Mouse (Mus musculus) T-helper 17 cell (primary cell): ENCODE results near the gene Atxn1.

Experiments
- in situ Hi-C, 2 experiments: fragments of 300-600 bp; cut with MboI, MseI; formaldehyde crosslinking; loops; 1 replicate in 1 of 2; 2 replicates in 1 of 2; pipeline ENCODE4 v1.15.1; 2025; ENCODE audit warnings: high pct_unique_total_duplicates in 2 of 2

The Atxn1 gene

GRCm38 (mm10) chr13:45906438-45907166, 58.2 kb downstream of the Atxn1 start:
- in situ Hi-C loops: loop anchor here in 1 of 2 experiments (5.0 kb wide), 1 partner anchor 69 kb away; no protein-coding TSS in a partner anchor

GRCm38 (mm10) chr13:45904955-45905354, 59.9 kb downstream of the Atxn1 start:
- in situ Hi-C loops: loop anchor here in 1 of 2 experiments (5.0 kb wide), 1 partner anchor 68 kb away; no protein-coding TSS in a partner anchor

GRCm38 (mm10) chr13:45904456-45904855, 60.4 kb downstream of the Atxn1 start:
- in situ Hi-C loops: no loop called here

- in situ Hi-C loops: no loop called here
These were observed 61.1 kb downstream of the Atxn1 start for GRCm38 (mm10) chr13:45903519-45904274.

- in situ Hi-C loops: no loop called here
These were observed 62.4 kb downstream of the Atxn1 start for GRCm38 (mm10) chr13:45902457-45902856.

- in situ Hi-C loops: no loop called here
These were observed 64.0 kb downstream of the Atxn1 start for GRCm38 (mm10) chr13:45900776-45901175.

GRCm38 (mm10) chr13:45897571-45897970, 67.2 kb downstream of the Atxn1 start:
- in situ Hi-C loops: no loop called here

- in situ Hi-C loops: no loop called here
These were observed 70.0 kb downstream of the Atxn1 start for GRCm38 (mm10) chr13:45894760-45895159.

- in situ Hi-C loops: no loop called here
These were observed 70.6 kb downstream of the Atxn1 start for GRCm38 (mm10) chr13:45894234-45894633.

GRCm38 (mm10) chr13:45891073-45891472, 73.7 kb downstream of the Atxn1 start:
- in situ Hi-C loops: no loop called here

- in situ Hi-C loops: loop anchor here in 1 of 2 experiments (10.0 kb wide), 1 partner anchor 76 kb away; the partner anchor contains the start of gene Atxn1
These were observed 75.7 kb downstream of the Atxn1 start for GRCm38 (mm10) chr13:45888953-45889749.

- in situ Hi-C loops: loop anchor here in 1 of 2 experiments (5.0 to 10.0 kb wide), 2 partner anchors 37 to 80 kb away; partner anchors contain the start of gene Atxn1
These were observed 79.9 kb downstream of the Atxn1 start for GRCm38 (mm10) chr13:45884878-45885277.

GRCm38 (mm10) chr13:45883791-45884238, 81.0 kb downstream of the Atxn1 start:
- in situ Hi-C loops: loop anchor here in 1 of 2 experiments (5.0 to 10.0 kb wide), 2 partner anchors 38 to 81 kb away; partner anchors contain the start of gene Atxn1

GRCm38 (mm10) chr13:45882976-45883440, 81.8 kb downstream of the Atxn1 start:
- in situ Hi-C loops: loop anchor here in 1 of 2 experiments (5.0 to 10.0 kb wide), 2 partner anchors 39 to 82 kb away; partner anchors contain the start of gene Atxn1

- in situ Hi-C loops: loop anchor here in 1 of 2 experiments (5.0 to 10.0 kb wide), 2 partner anchors 42 to 84 kb away; partner anchors contain the start of gene Atxn1
These were observed 84.3 kb downstream of the Atxn1 start for GRCm38 (mm10) chr13:45880543-45880845.

GRCm38 (mm10) chr13:45879746-45880542, 84.9 kb downstream of the Atxn1 start:
- in situ Hi-C loops: loop anchor here in 1 of 2 experiments (5.0 to 10.0 kb wide), 2 partner anchors 42 to 85 kb away; partner anchors contain the start of gene Atxn1

GRCm38 (mm10) chr13:45876939-45877338, 87.9 kb downstream of the Atxn1 start:
- in situ Hi-C loops: no loop called here

- in situ Hi-C loops: no loop called here
These were observed 88.4 kb downstream of the Atxn1 start for GRCm38 (mm10) chr13:45876368-45876760.

- in situ Hi-C loops: no loop called here
These were observed 89.0 kb downstream of the Atxn1 start for GRCm38 (mm10) chr13:45875686-45876367.

- in situ Hi-C loops: no loop called here
These were observed 90.6 kb downstream of the Atxn1 start for GRCm38 (mm10) chr13:45874196-45874595.
